Mouse (Mus musculus): ENCODE measurements around the gene Slitrk6. TPM values are rescaled to one million over a fixed set of nuclear protein-coding genes. Genes with fewer than 3 reads are reported as not detected.

The Slitrk6 gene
- 2.8 and 3.2 TPM in 2 replicates for polyA plus RNA-seq (2015; fragmentation: Nextera tagmentation; extraction: Ambion mirVana)

GRCm38 (mm10) chr14:110754484-110755307, at the start of gene Slitrk6:
Gene Slitrk6 (minus strand): TSS chr14:110755149.

